Mouse (Mus musculus): Measurements from ENCODE around the gene Gm8879. TPM values are rescaled to one million over a fixed set of nuclear protein-coding genes. Genes with fewer than 3 reads are reported as not detected.
"Not testable (repeated sequence)": the region's sequence is repeated elsewhere in the genome, so short reads cannot be mapped to it uniquely, and the experiment has no call there.

Gm8879 gene
- not detected for polyA plus RNA-seq (2017; shearing (Covaris generic))

DNA sequence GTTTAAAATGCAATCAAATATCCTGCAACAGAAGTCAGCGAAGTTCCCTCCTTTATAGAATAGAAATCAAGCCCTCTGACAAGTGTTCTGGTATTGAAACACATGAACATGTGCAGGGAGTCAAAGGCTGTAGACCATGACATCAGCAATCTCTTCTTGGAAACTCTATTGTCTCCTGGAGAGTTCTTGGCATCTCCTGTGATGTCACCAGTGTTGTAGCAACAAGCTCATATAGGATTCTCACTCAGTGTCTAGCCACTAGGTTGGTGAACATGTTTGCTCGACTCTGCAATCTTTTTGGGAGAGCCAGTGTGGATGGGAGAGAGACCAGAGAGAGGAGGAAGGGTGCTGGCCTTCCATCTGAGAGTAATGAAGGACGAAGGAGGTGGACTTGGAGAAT, at the start of gene Gm8879:
Gene Gm8879, plus strand, starts transcription at position 301 of the 400 bp plus-strand sequence.
- ATAC-seq = not testable (repeated sequence)

DNA sequence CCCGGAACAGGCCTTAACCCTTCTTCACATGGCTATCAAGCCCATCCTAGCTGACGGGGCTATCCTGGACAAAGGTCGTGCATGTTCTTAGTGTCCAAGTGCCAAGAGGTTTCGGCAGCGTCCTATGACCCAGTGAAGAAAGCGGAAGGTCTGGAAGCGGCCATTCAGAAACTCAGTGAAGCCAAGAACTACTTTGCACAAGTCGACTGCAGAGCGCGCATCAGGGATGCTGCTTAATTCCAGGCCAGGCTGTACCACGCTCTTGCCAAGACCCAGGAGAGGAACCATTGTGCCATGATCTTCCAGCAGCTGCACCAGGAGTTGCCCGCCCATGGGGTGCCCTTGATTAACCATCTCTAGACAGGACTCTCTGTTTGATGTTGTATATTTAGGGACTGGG, 10.6 kb downstream of the Gm8879 start:
- ATAC-seq = not testable (repeated sequence)

Other genes with a start within 250 kb of the Gm8879 start
- gene Gm8871, start 179.8 kb upstream of the Gm8879 start, polyA plus RNA-seq (2017; shearing (Covaris generic)) = not detected
- not detected for gene Gm8857, start 179.8 kb upstream of the Gm8879 start, polyA plus RNA-seq (2017; shearing (Covaris generic))
- not detected for gene Gm5861, start 55.4 kb downstream of the Gm8879 start, polyA plus RNA-seq (2017; shearing (Covaris generic))
- gene Gm8890, start 128.4 kb downstream of the Gm8879 start, polyA plus RNA-seq (2017; shearing (Covaris generic)) = not detected
- gene Speer1, start 213.9 kb downstream of the Gm8879 start, polyA plus RNA-seq (2017; shearing (Covaris generic)) = not detected